Mouse (Mus musculus) cerebellum, adult 9-11 months (tissue): ENCODE results near the gene Mllt3.

Experiments
- DNase-seq: peaks from one replicate; pipeline ENCODE4 v3.0.0; 2022

The Mllt3 gene

DNA sequence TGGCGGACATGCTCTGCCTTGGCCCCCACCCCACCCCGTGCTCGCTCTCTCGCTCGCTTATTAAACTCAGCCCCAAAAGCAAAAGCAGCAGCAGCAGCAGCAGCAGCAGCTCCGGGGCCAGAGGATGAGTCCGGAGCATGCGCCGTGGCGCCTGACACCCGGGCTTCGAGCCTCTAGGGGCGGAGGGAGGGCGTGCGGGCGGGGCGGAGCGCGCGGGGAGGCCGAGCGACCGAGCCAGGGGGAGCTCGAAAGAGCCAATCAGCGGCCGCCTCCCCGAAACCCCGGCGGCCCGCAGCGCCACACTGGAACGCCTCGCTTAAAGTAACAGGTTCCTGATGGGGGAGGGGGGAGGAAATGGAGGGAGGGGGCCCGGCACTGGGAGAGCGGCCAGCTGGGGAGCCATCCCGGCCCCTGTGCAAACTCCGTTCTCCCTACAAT, at the start of gene Mllt3:
TSS of gene Mllt3 (minus strand) at position 149 of the 438 bp plus-strand sequence.
- DNase-seq, result peak; percentile 96

DNA sequence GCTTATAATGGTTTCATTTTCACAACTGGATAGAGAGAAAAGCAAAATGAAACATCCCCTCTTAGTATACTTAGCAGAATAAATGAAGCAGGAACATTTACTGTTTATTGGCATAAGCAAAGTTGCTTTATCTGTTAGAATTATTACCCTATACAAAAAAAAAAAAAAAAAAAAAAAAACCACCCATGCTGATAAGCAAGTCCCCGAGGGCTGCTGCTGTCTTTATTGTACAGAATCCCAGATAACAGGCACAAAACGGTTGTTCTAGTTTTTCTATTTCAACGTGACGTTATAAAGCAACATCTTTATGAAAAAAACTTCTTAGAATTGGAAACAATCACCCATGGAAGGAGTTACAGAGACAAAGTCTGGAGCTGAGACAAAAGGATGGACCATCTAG, 49.2 kb upstream of the Mllt3 start:
- no peak for DNase-seq

DNA sequence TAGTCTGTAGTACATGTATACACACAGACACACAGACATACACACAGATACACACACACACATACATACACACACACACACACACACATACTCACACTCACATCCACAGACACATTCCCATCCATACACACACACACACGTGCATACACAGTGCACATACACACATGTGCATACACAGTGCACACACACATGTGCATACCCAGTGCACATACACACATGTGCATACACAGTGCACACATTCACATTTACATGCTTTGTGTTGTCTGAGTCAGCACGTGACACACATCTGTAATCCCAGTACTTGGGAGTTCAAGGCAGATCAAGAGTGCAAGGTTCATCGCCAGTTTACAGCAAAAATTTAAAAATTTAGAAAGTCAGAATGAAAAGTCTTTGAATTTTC, 48.7 kb upstream of the Mllt3 start:
- no peak for DNase-seq

- no peak for DNase-seq
These were observed 48.3 kb upstream of the Mllt3 start for GRCm38 (mm10) chr4:88081417-88081816.

- no peak for DNase-seq
These were observed 45.8 kb upstream of the Mllt3 start for GRCm38 (mm10) chr4:88078983-88079382.

DNA sequence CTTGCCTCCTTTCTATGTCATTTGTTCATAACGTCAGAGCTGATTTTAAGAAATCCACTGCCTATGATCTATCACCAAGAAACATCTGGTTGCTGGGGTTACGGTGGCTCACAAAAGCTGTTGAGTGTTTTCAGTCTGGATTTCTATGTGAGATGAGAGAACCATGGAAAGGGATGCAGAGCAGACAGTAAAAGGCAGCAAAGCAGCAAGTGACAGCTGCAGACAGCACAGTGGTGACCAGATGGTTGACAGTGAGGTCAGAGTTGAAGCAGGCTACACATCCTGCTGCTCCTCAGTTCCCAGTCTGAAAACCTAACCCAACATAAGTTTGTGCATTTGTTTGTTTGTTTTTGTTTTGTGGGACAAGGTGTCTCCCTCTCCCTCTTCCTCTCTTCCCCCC, 42.2 kb upstream of the Mllt3 start:
- DNase-seq, result no peak

GRCm38 (mm10) chr4:88046280-88046679, 13.1 kb upstream of the Mllt3 start:
- no peak for DNase-seq

GRCm38 (mm10) chr4:88045151-88045550, 12.0 kb upstream of the Mllt3 start:
- no peak for DNase-seq

- peak; percentile 46 for DNase-seq
These were observed 2.2 kb upstream of the Mllt3 start for GRCm38 (mm10) chr4:88035361-88035760.

- peak; percentile 19 for DNase-seq
These were observed 1.4 kb upstream of the Mllt3 start for GRCm38 (mm10) chr4:88034387-88035157.

DNA sequence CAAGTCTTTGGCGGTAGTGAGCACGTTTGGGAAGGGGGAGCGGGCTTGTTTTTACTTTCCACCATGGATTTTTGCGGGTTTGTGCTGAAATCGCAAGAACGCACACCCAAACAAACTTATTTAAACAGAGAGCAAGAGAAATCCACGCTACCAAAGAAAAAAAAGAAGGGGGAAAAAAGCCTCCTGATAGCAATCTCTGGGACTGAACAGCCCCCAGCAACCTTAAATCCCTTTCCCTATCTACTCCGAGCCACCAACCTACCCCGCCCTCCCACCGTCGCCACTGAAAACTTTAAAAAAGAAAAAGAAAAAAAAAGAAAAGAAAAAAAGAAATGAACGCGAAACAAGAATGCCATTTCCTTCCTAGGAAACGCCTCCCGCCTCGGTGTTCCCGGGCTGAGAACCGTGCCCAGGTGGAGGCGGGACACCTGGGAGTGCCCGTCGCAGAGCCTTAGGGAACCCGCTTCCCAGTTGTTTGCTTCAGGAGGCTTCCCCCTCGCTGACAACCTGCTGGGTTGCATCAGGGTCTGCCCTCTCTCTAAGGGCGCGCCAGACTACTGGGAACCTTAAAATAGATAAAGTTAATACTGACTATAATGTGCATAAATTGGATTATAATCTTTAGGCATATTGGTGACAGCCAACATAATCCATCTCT, 694 bp upstream of the Mllt3 start:
- DNase-seq, result peak; percentile 53

DNA sequence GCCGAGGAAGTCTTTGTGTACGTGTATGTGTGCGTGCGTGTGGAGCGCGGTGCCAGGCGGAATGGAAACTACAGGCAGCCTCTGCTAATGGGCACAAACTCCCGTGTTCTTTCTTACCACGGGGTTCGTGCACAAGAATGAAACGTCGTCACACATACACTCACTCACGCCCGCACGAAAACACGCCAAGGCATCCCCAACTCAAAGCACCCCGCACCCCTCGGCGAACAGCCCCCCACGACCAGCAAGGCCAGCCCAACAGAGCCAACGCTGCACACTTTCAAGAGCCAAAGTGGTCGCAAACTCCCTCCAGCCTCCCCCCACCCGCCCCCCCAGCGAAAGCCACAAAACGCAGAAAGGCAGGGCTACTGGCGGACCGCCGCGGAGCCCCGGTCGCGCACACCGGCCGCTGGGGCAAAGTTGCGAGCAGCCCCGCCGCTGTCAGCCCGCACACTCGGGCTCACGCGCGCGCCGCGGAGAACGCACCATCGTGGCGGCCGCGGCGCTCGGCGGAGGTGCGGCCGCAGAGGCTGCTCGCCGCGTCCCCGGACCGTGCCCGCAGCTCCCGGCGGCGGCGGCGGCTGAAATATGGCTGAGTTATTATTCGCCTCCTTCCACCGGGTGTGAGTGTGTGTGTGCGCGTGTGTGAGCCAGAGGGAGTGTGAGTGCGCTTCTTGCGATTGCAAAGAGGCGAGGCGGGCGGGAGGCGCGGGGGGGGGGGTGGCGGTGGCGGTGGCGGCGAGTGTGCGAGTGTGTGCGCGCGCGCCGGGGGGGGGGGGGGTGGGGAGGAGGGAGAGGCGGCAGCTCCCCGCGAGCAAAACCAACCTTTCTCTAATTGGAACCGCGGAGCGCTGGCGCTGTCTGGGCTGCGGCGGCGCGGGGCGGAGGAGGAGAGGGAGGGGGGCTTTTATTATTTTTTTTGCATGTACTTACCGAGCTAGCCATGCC, 739 bp downstream of the Mllt3 start:
- DNase-seq, result peak; percentile 75

- peak; percentile 73 for DNase-seq
These were observed 1.7 kb downstream of the Mllt3 start for GRCm38 (mm10) chr4:88031211-88032150.

- no peak for DNase-seq
These were observed 9.6 kb downstream of the Mllt3 start for GRCm38 (mm10) chr4:88023567-88023966.

GRCm38 (mm10) chr4:88022623-88023022, 10.5 kb downstream of the Mllt3 start:
- DNase-seq, result no peak

GRCm38 (mm10) chr4:88020421-88020820, 12.7 kb downstream of the Mllt3 start:
- no peak for DNase-seq

DNA sequence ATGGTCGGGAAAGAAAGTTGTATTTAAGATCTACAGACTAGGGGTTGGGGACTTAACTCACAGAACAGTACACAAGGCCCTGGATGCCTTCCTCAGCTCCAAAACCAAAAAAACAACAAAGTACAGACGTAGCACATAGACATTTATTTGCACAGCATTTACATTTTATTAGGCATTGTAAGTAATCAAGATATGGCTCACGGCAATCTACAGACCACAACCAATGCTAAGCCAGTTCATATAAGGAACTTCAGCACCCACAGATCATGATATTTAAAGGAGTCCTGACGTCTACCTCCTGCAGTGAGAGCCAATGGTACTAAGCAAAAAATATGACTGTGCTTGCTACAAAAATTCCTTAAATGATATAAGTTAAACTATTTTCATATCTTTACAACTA, 13.5 kb downstream of the Mllt3 start:
- DNase-seq, result no peak

GRCm38 (mm10) chr4:88017452-88018350, 15.5 kb downstream of the Mllt3 start:
- DNase-seq, result no peak

DNA sequence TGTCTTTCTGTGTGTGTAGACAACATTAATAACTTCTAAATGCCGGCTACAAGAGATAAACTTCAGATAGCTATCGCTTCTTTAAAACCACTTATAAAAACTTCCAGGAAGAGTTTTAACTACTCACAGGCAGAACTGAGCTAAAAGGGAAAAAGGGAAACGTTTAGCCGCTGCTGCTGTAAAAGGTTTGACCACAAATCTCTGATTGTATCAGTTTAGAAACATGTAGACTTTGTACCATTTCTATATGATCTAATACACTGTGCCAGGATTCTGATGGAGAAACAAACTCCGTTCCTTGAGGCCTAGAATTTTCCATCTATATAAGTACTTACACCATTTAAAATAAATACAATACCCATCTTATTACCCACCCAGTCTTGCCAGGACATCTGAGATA, 17.4 kb downstream of the Mllt3 start:
- DNase-seq, result no peak

GRCm38 (mm10) chr4:88015261-88015660, 17.9 kb downstream of the Mllt3 start:
- DNase-seq, result no peak

DNA sequence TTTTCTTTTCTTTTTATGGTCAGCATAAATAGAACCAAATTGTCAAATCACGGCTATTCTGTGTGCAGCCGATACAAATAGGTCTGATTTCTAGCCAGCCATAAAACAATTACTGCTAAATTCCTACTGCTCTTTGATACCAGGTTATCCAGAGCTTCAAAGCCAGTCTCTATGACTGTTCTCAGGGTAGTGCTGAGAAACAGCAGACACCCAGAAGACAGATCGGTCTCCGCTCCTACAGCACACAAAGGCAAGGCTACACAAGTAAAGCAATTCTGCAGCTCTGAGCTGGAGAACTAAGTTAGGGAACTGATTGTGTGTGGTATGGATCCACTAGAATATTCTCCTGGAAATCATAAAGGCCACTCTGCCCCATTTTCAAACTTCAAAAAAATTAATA, 20.4 kb downstream of the Mllt3 start:
- no peak for DNase-seq
